Mouse (Mus musculus) neural tube, embryonic 11.5 days (tissue): ENCODE measurements around the gene Gm48551. TPM values are rescaled to one million over a fixed set of nuclear protein-coding genes. Genes with fewer than 3 reads are reported as not detected.

Source experiments
- ATAC-seq: fragments of 200-750 bp; cut with Nextera tagmentation; 2 replicates; pipeline ENCODE4 v1.8.0; 2017; ENCODE audit warnings: moderate number of reproducible peaks, mild to moderate bottlenecking, moderate TSS enrichment, moderate library complexity; ENCODE audit not compliant: insufficient read depth, low FRiP score, low TSS enrichment
- DNase-seq: peaks from one replicate; pipeline ENCODE4 v3.0.0-alpha.2; 2015; ENCODE audit warnings: low spot score
- H3K27ac ChIP-seq: fragments of 300-500 bp; sonication (generic); 2 replicates; pipeline ENCODE4 v1.5.1; 2014; ENCODE audit warnings: low read depth, mild to moderate bottlenecking, low read length
- H3K27me3 ChIP-seq: fragments of 300-500 bp; sonication (generic); 2 replicates; pipeline ENCODE4 v1.6.1; 2014; ENCODE audit warnings: mild to moderate bottlenecking, low read length, mixed read lengths; ENCODE audit not compliant: control insufficient read depth, insufficient read depth
- H3K36me3 ChIP-seq: fragments of 300-500 bp; sonication (generic); 2 replicates; pipeline ENCODE4 v1.6.1; 2014; ENCODE audit warnings: mild to moderate bottlenecking, low read length, moderate library complexity, mixed read lengths; ENCODE audit not compliant: control insufficient read depth, insufficient read depth
- H3K4me1 ChIP-seq: fragments of 300-500 bp; sonication (generic); 2 replicates; pipeline ENCODE4 v1.6.1; 2014; ENCODE audit warnings: low read length, mixed read lengths; ENCODE audit not compliant: control insufficient read depth, insufficient read depth
- H3K4me2 ChIP-seq: fragments of 300-500 bp; sonication (generic); 2 replicates; pipeline ENCODE4 v1.6.1; 2014; ENCODE audit warnings: low read depth, mild to moderate bottlenecking, moderate library complexity
- H3K4me3 ChIP-seq: fragments of 300-500 bp; sonication (generic); 2 replicates; pipeline ENCODE4 v1.5.1; 2014; ENCODE audit warnings: low read depth, low read length
- H3K9ac ChIP-seq: fragments of 300-500 bp; sonication (generic); 2 replicates; pipeline ENCODE4 v1.6.1; 2014; ENCODE audit warnings: mild to moderate bottlenecking, low read length
- H3K9me3 ChIP-seq: fragments of 300-500 bp; sonication (generic); 2 replicates; pipeline ENCODE4 v1.6.1; 2016; ENCODE audit warnings: low read length; ENCODE audit not compliant: control insufficient read depth
- WGBS: fragments of 180-500 bp; shearing (Covaris S2); extraction: QIAGEN DNeasy Blood & Tissue Kit; methylation state at CpG from one replicate; pipeline ENCODE4 v1.1.7; 2014; 5-methylcytosine and 5-hydroxymethylcytosine counted together
- polyA plus RNA-seq: library from polyadenylated mRNA; unstranded; fragments of >200 nt; fragmentation: Nextera tagmentation; extraction: Ambion mirVana; gene quantifications from 2 replicates; pipeline ENCODE4 v1.2.1, GENCODE M21; 2014

Gene Gm48551
- polyA plus RNA-seq, 1 experiment from 2014 or later: 1.7 TPM

DNA sequence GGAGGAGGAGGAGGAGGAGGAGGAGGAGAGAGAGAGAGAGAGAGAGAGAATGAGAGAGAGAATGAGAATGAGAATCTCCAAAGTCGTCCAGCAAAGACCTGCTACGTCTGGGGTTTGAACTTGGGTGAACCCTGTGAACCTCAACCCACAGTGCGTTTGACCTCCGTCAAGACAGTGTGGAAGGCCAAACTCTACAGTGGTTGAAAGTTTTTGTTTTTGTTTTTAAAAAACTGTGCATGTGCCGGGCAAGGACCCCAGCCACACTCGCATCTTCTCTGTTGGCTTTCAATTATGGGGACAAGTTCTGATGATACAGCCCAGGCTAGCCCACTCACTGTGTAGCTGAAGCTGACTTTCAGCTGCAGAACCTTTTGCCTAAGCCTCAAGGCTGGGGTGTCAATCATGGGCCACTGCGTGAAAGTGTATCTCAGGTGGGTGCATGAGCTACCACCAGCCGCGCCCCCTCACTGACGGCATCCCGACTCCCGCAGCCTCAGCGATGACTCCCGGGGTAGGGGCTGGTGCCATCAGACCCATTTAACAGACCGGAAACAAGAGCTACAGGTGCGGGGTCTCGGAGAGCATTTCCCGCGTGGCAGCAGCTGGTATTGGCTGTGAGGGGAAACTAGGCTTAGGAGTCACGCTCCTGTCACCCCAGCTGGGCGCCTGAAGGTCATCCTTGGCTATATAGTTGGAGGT, 48.1 kb downstream of the Gm48551 start:
- no peaks in the 10 kb centered on the region for H3K9me3 ChIP-seq
- ATAC-seq (0 out of 2 replicates have a peak, but pooled peaks have one; percentile 2), DNase-seq (no peak)
- H3K4me3 ChIP-seq: peak overlapping the region; percentile 1; the same call in 1 of the 2 replicates
- H3K27ac ChIP-seq: 0 out of 2 replicates have a peak overlapping the region, but pooled peaks have one; percentile 6
- 64% methylated on average over 21 of the region's 21 CpGs for WGBS
- H3K4me2 ChIP-seq: no peak overlapping the region
- peaks cover 28% of the 10 kb centered on the region for H3K27me3 ChIP-seq
- peaks cover 6% of the 10 kb centered on the region; the same call in 1 of the 2 replicates for H3K4me1 ChIP-seq
- H3K36me3 ChIP-seq: no peaks in the 10 kb centered on the region
- no peak overlapping the region for H3K9ac ChIP-seq

- DNase-seq (peak; percentile 89), ATAC-seq (peak; percentile 89)
- WGBS: 5% methylated on average over 17 of the region's 17 CpGs
- Histone ChIP-seq H3K27ac (0 out of 2 replicates have a peak overlapping the region, but pooled peaks have one; percentile 6), H3K4me1 (peaks cover 6% of the 10 kb centered on the region; the same call in 1 of the 2 replicates), H3K9ac (no peak overlapping the region), H3K27me3 (peaks cover 22% of the 10 kb centered on the region), H3K4me2 (peak overlapping the region; percentile 25), H3K4me3 (no peak overlapping the region; the same call in none of the 2 replicates), H3K36me3 (no peaks in the 10 kb centered on the region), H3K9me3 (no peaks in the 10 kb centered on the region)
Observed at GRCm38 (mm10) chr10:81432868-81433262, 48.6 kb downstream of the Gm48551 start.

GRCm38 (mm10) chr10:81433541-81434289, 49.4 kb downstream of the Gm48551 start:
- Histone ChIP-seq H3K4me2 (peak overlapping the region; percentile 25; the same call in 1 of the 2 replicates), H3K27me3 (peaks cover 14% of the 10 kb centered on the region), H3K4me3 (no peak overlapping the region; the same call in 1 of the 2 replicates), H3K4me1 (peaks cover 6% of the 10 kb centered on the region; the same call in 1 of the 2 replicates), H3K27ac (no peak overlapping the region), H3K9ac (no peak overlapping the region; the same call in 1 of the 2 replicates), H3K36me3 (no peaks in the 10 kb centered on the region), H3K9me3 (no peaks in the 10 kb centered on the region)
- DNase-seq (peak; percentile 10), ATAC-seq (no peak)
- 77% methylated on average over 26 of the region's 26 CpGs for WGBS

GRCm38 (mm10) chr10:81434361-81435263, 50.3 kb downstream of the Gm48551 start:
- H3K4me1 ChIP-seq: peaks cover 6% of the 10 kb centered on the region; the same call in 1 of the 2 replicates
- no peak for ATAC-seq

GRCm38 (mm10) chr10:81435436-81435835, 51.2 kb downstream of the Gm48551 start:
- Histone ChIP-seq H3K27ac (no peak overlapping the region), H3K4me3 (no peak overlapping the region; the same call in 1 of the 2 replicates), H3K9ac (no peak overlapping the region), H3K9me3 (no peaks in the 10 kb centered on the region), H3K4me2 (no peak overlapping the region), H3K4me1 (0 out of 2 replicates have a peak, but pooled peaks cover 3% of the 10 kb centered on the region), H3K27me3 (peaks cover 7% of the 10 kb centered on the region), H3K36me3 (no peaks in the 10 kb centered on the region)
- no peak for DNase-seq
- ATAC-seq: no peak
- 77% methylated on average over 3 of the region's 3 CpGs for WGBS

More at GRCm38 (mm10) chr10:81434361-81435263, 50.3 kb downstream of the Gm48551 start:
- no peak overlapping the region; the same call in 1 of the 2 replicates for H3K9ac ChIP-seq
- WGBS: 66% methylated on average over 15 of the region's 15 CpGs
- H3K27me3 ChIP-seq: peaks cover 7% of the 10 kb centered on the region
- DNase-seq: peak; percentile 12
- no peaks in the 10 kb centered on the region for H3K9me3 ChIP-seq
- H3K4me2 ChIP-seq: no peak overlapping the region
- no peaks in the 10 kb centered on the region for H3K36me3 ChIP-seq
- no peak overlapping the region for H3K4me3 ChIP-seq
- no peak overlapping the region for H3K27ac ChIP-seq

- H3K9ac ChIP-seq: no peak overlapping the region
- H3K4me2 ChIP-seq: no peak overlapping the region
- H3K27ac ChIP-seq: no peak overlapping the region
- H3K4me3 ChIP-seq: no peak overlapping the region
- ATAC-seq: no peak
- H3K4me1 ChIP-seq: no peaks in the 10 kb centered on the region
- no peaks in the 10 kb centered on the region for H3K27me3 ChIP-seq
- H3K9me3 ChIP-seq: no peaks in the 10 kb centered on the region
- no peaks in the 10 kb centered on the region for H3K36me3 ChIP-seq
- DNase-seq: no peak
Observed at GRCm38 (mm10) chr10:81441019-81441418, 56.8 kb downstream of the Gm48551 start.
